Mouse (Mus musculus) liver, postnatal 0 days (tissue): ENCODE measurements at regions not wholly inside any gene's neighbourhood (a gene's known extent, or its start where the extent isn't known, plus 50 kb on each side); places are given as distances from the start of the nearest gene placed in this dataset.

Source experiments
- ATAC-seq: fragments of 200-750 bp; cut with Nextera tagmentation; 2 replicates; pipeline ENCODE4 v1.8.0; 2017; ENCODE audit warnings: mild to moderate bottlenecking, moderate library complexity
- DNase-seq: peaks from one replicate; pipeline ENCODE4 v3.0.0-alpha.2; 2016
- H3K27ac ChIP-seq: fragments of 300-500 bp; sonication (generic); 2 replicates; pipeline ENCODE4 v1.5.1; 2014; ENCODE audit warnings: antibody characterized with exemption, moderate library complexity, mild to moderate bottlenecking, low read depth
- H3K27me3 ChIP-seq: fragments of 300-500 bp; sonication (generic); 2 replicates; pipeline ENCODE4 v1.6.1; 2014; ENCODE audit warnings: low read length, control low read depth, mixed read lengths; ENCODE audit not compliant: insufficient read depth
- H3K36me3 ChIP-seq: fragments of 300-500 bp; sonication (generic); replicated peaks from 2 replicates; pipeline ENCODE4 v1.6.1; 2014; ENCODE audit warnings: mild to moderate bottlenecking, control low read depth, low read length, moderate library complexity, mixed read lengths; ENCODE audit not compliant: insufficient read depth
- H3K4me1 ChIP-seq: fragments of 300-500 bp; sonication (generic); 2 replicates; pipeline ENCODE4 v1.6.1; 2014; ENCODE audit warnings: antibody characterized with exemption, mild to moderate bottlenecking, control low read depth; ENCODE audit not compliant: insufficient read depth
- H3K4me2 ChIP-seq: fragments of 300-500 bp; sonication (generic); 2 replicates; pipeline ENCODE4 v1.6.1; 2014; ENCODE audit warnings: low read depth, mild to moderate bottlenecking, low read length, moderate library complexity, mixed read lengths
- H3K4me3 ChIP-seq: fragments of 300-500 bp; sonication (generic); 2 replicates; pipeline ENCODE4 v1.5.1; 2014; ENCODE audit warnings: low read depth, low read length
- H3K9ac ChIP-seq: fragments of 300-500 bp; sonication (generic); replicated peaks from 2 replicates; pipeline ENCODE4 v1.6.1; 2014; ENCODE audit warnings: mild to moderate bottlenecking, moderate library complexity
- H3K9me3 ChIP-seq: fragments of 300-500 bp; sonication (generic); 2 replicates; pipeline ENCODE4 v1.6.1; 2016; ENCODE audit warnings: mild to moderate bottlenecking, control low read depth, low read length, mixed read lengths
- CTCF ChIP-seq: sonication (generic); IDR thresholded peaks from 2 replicates; pipeline ENCODE4 v1.5.1; 2016; ENCODE audit warnings: antibody characterized with exemption, low read depth
- EP300 ChIP-seq: IDR thresholded peaks from 2 replicates; pipeline ENCODE4 v1.6.1; 2016; ENCODE audit warnings: antibody characterized with exemption, low read depth, mild to moderate bottlenecking
- WGBS: fragments of 180-500 bp; shearing (Covaris S2); extraction: QIAGEN DNeasy Blood & Tissue Kit; methylation state at CpG from one replicate; pipeline ENCODE4 v1.1.7; 2014; ENCODE audit not compliant: insufficient replicate concordance; 5-methylcytosine and 5-hydroxymethylcytosine counted together

- Histone ChIP-seq H3K4me2 (no peak overlapping the region), H3K27me3 (no peaks in the 10 kb centered on the region), H3K9me3 (no peaks in the 10 kb centered on the region), H3K36me3 (no peaks in the 10 kb centered on the region), H3K4me1 (no peaks in the 10 kb centered on the region), H3K4me3 (no peak overlapping the region), H3K27ac (no peak overlapping the region), H3K9ac (no peak overlapping the region)
- 70% methylated on average over 2 of the region's 2 CpGs for WGBS
- DNase-seq (no peak), ATAC-seq (no peak)
- TF ChIP-seq EP300: no peak
- TF ChIP-seq CTCF: no peak
These were observed 158.8 kb downstream of the Npr3 start for GRCm38 (mm10) chr15:11748306-11748705.

GRCm38 (mm10) chr15:11746754-11747153 lies 160.3 kb downstream of the Npr3 start:
- H3K4me1 ChIP-seq: no peaks in the 10 kb centered on the region
- H3K4me2 ChIP-seq: no peak overlapping the region
- H3K9ac ChIP-seq: no peak overlapping the region
- no peak overlapping the region for H3K27ac ChIP-seq
- TF ChIP-seq EP300: peak; percentile 50; the same call in 1 of the 2 replicates
- no peak for TF ChIP-seq CTCF
- no peak overlapping the region for H3K4me3 ChIP-seq
- H3K27me3 ChIP-seq: no peaks in the 10 kb centered on the region
- 80% methylated on average over 1 of the region's 1 CpGs for WGBS
- no peaks in the 10 kb centered on the region for H3K9me3 ChIP-seq
- ATAC-seq (no peak), DNase-seq (no peak)
- H3K36me3 ChIP-seq: no peaks in the 10 kb centered on the region

GRCm38 (mm10) chr15:11745629-11746372 lies 161.3 kb downstream of the Npr3 start:
- no peaks in the 10 kb centered on the region for H3K4me1 ChIP-seq
- H3K27ac ChIP-seq: no peak overlapping the region
- no peak overlapping the region for H3K4me2 ChIP-seq
- DNase-seq (no peak), ATAC-seq (no peak)
- no peaks in the 10 kb centered on the region for H3K9me3 ChIP-seq
- H3K4me3 ChIP-seq: no peak overlapping the region
- H3K9ac ChIP-seq: no peak overlapping the region
- no peaks in the 10 kb centered on the region for H3K36me3 ChIP-seq
- TF ChIP-seq EP300 (no peak), CTCF (no peak)
- 64% methylated on average over 9 of the region's 9 CpGs for WGBS
- no peaks in the 10 kb centered on the region for H3K27me3 ChIP-seq

GRCm38 (mm10) chr15:11744903-11745302 lies 162.2 kb downstream of the Npr3 start:
- 69% methylated on average over 5 of the region's 5 CpGs for WGBS
- Histone ChIP-seq H3K27ac (no peak overlapping the region), H3K4me1 (no peaks in the 10 kb centered on the region), H3K9ac (no peak overlapping the region), H3K36me3 (no peaks in the 10 kb centered on the region), H3K4me2 (no peak overlapping the region), H3K9me3 (no peaks in the 10 kb centered on the region), H3K4me3 (no peak overlapping the region), H3K27me3 (no peaks in the 10 kb centered on the region)
- ATAC-seq (no peak), DNase-seq (no peak)
- TF ChIP-seq CTCF: no peak
- TF ChIP-seq EP300: no peak

GRCm38 (mm10) chr15:11744296-11744695 lies 162.8 kb downstream of the Npr3 start:
- Histone ChIP-seq H3K27me3 (no peaks in the 10 kb centered on the region), H3K4me3 (no peak overlapping the region), H3K36me3 (no peaks in the 10 kb centered on the region), H3K4me1 (no peaks in the 10 kb centered on the region), H3K9me3 (no peaks in the 10 kb centered on the region), H3K4me2 (no peak overlapping the region), H3K27ac (no peak overlapping the region), H3K9ac (no peak overlapping the region)
- DNase-seq (no peak), ATAC-seq (no peak)
- WGBS: 51% methylated on average over 2 of the region's 2 CpGs
- TF ChIP-seq CTCF (no peak), EP300 (no peak)

- Histone ChIP-seq H3K4me2 (no peak overlapping the region), H3K36me3 (no peaks in the 10 kb centered on the region), H3K4me1 (no peaks in the 10 kb centered on the region), H3K27me3 (no peaks in the 10 kb centered on the region), H3K4me3 (no peak overlapping the region), H3K9ac (no peak overlapping the region), H3K27ac (no peak overlapping the region), H3K9me3 (no peaks in the 10 kb centered on the region)
- ATAC-seq (no peak), DNase-seq (no peak)
- 81% methylated on average over 7 of the region's 7 CpGs for WGBS
- TF ChIP-seq EP300 (no peak), CTCF (no peak)
These were observed 164.3 kb downstream of the Npr3 start for GRCm38 (mm10) chr15:11742820-11743219.

- Histone ChIP-seq H3K27ac (no peak overlapping the region), H3K4me2 (no peak overlapping the region), H3K36me3 (no peaks in the 10 kb centered on the region), H3K9me3 (no peaks in the 10 kb centered on the region), H3K4me1 (no peaks in the 10 kb centered on the region), H3K4me3 (no peak overlapping the region), H3K27me3 (no peaks in the 10 kb centered on the region), H3K9ac (no peak overlapping the region)
- TF ChIP-seq EP300 (no peak), CTCF (no peak)
- DNase-seq (no peak), ATAC-seq (no peak)
- WGBS: 59% methylated on average over 6 of the region's 6 CpGs
These were observed 164.7 kb downstream of the Npr3 start for GRCm38 (mm10) chr15:11742346-11742729.
